Mouse (Mus musculus) spleen, adult 10 weeks (tissue): ENCODE data around the gene Zfp787. TPM values are rescaled to one million over a fixed set of nuclear protein-coding genes. Genes with fewer than 3 reads are reported as not detected.

Experiments
- polyA plus RNA-seq: library from polyadenylated mRNA; stranded (reverse); fragments of 350-450 nt; fragmentation: Illumina TruSeq; extraction: RNeasy Lipid Tissue Mini Kit (QIAGEN cat#74804); gene quantifications from one replicate; pipeline ENCODE4 v1.2.3, GENCODE M21; 2015; ENCODE audit warnings: low replicate concordance; ENCODE audit not compliant: insufficient read depth

Zfp787 gene
- polyA plus RNA-seq, result 19.4 TPM

GRCm38 (mm10) chr7:6155901-6156411 is at the start of gene Zfp787:
Zfp787 (minus strand) TSS chr7:6155997.

GRCm38 (mm10) chr7:6196790-6197189 is 41.0 kb upstream of the Zfp787 start, which contains the start of gene Galp:
Galp (plus strand) TSS chr7:6197090.

GRCm38 (mm10) chr7:6172006-6172649 is 16.3 kb upstream of the Zfp787 start, which contains the start of gene Zfp444:
Zfp444 (plus strand) TSS chr7:6172226.

Other genes starting within 250 kb of the Zfp787 start
- not detected for gene Vmn1r65, start 145.0 kb downstream of the Zfp787 start, polyA plus RNA-seq
- gene Nlrp4c, start 110.8 kb downstream of the Zfp787 start, polyA plus RNA-seq, result not detected
- 11.0 TPM for gene Zfp444, start 16.2 kb upstream of the Zfp787 start, polyA plus RNA-seq
- gene Galp, start 41.1 kb upstream of the Zfp787 start, polyA plus RNA-seq, result not detected
- not detected for gene Zscan5b, start 66.3 kb upstream of the Zfp787 start, polyA plus RNA-seq
- not detected for gene Epp13, start 96.7 kb upstream of the Zfp787 start, polyA plus RNA-seq
- gene Zfp667, start 130.6 kb upstream of the Zfp787 start, polyA plus RNA-seq, result 6.6 TPM
- gene Zfp583, start 175.3 kb upstream of the Zfp787 start, polyA plus RNA-seq, result 4.1 TPM
- gene Gm3854, start 187.8 kb upstream of the Zfp787 start, polyA plus RNA-seq, result 0.54 TPM
- gene Zfp78, start 207.3 kb upstream of the Zfp787 start, polyA plus RNA-seq, result 6.7 TPM
- 10.9 TPM for gene Zfp28, start 227.3 kb upstream of the Zfp787 start, polyA plus RNA-seq
- gene Smim17, start 242.7 kb upstream of the Zfp787 start, polyA plus RNA-seq, result not detected